Mouse (Mus musculus): ENCODE measurements at regions not wholly inside any gene's neighbourhood (a gene's known extent, or its start where the extent isn't known, plus 50 kb on each side); places are given as distances from the start of the nearest gene placed in this dataset.

GRCm38 (mm10) chr4:8374061-8374460 is 135.2 kb upstream of the Car8 start:
- no peak for ATAC-seq (ENCODE audit: insufficient read depth)
- no peak for TF ChIP-seq CTCF (IDR thresholded peaks at IDR 0.05; ENCODE audit: low read depth)

GRCm38 (mm10) chr4:8372069-8372468 is 133.2 kb upstream of the Car8 start:
- no peak for ATAC-seq (ENCODE audit: insufficient read depth)

More at GRCm38 (mm10) chr4:8374061-8374460, 135.2 kb upstream of the Car8 start:
- Histone ChIP-seq H3K9ac (no peak overlapping the region), H3K4me1 (ENCODE audit: insufficient read depth) (no peaks in the 10 kb centered on the region), H3K27me3 (ENCODE audit: insufficient read depth, low read length) (no peaks in the 10 kb centered on the region), H3K27ac (ENCODE audit: low read depth) (no peak overlapping the region), H3K4me2 (no peak overlapping the region), H3K36me3 (ENCODE audit: insufficient read depth) (no peaks in the 10 kb centered on the region), H3K4me3 (ENCODE audit: low read depth, low read length) (no peak overlapping the region), H3K9me3 (ENCODE audit: low read depth, low read length) (no peaks in the 10 kb centered on the region)
- WGBS: 70% methylated on average over 3 of the region's 3 CpGs
- no peak for DNase-seq

GRCm38 (mm10) chr4:8370786-8371185 is 131.9 kb upstream of the Car8 start:
- Histone ChIP-seq H3K36me3 (ENCODE audit: insufficient read depth) (no peaks in the 10 kb centered on the region), H3K4me3 (ENCODE audit: low read depth, low read length) (no peak overlapping the region), H3K4me1 (ENCODE audit: insufficient read depth) (no peaks in the 10 kb centered on the region), H3K27me3 (ENCODE audit: insufficient read depth, low read length) (no peaks in the 10 kb centered on the region), H3K4me2 (no peak overlapping the region), H3K9me3 (ENCODE audit: low read depth, low read length) (no peaks in the 10 kb centered on the region), H3K27ac (ENCODE audit: low read depth) (no peak overlapping the region), H3K9ac (no peak overlapping the region)
- DNase-seq (no peak), ATAC-seq (ENCODE audit: insufficient read depth) (no peak)
- 56% methylated on average over 9 of the region's 9 CpGs for WGBS
- TF ChIP-seq CTCF (IDR thresholded peaks at IDR 0.05; ENCODE audit: low read depth): no peak

More at GRCm38 (mm10) chr4:8372069-8372468, 133.2 kb upstream of the Car8 start:
- no peaks in the 10 kb centered on the region for H3K27me3 ChIP-seq (ENCODE audit: insufficient read depth, low read length)
- peak; percentile 50 for TF ChIP-seq CTCF (IDR thresholded peaks at IDR 0.05; ENCODE audit: low read depth)
- no peak overlapping the region for H3K27ac ChIP-seq (ENCODE audit: low read depth)
- no peaks in the 10 kb centered on the region for H3K36me3 ChIP-seq (ENCODE audit: insufficient read depth)
- no peak overlapping the region for H3K9ac ChIP-seq
- peak; percentile 18 for DNase-seq
- H3K4me3 ChIP-seq (ENCODE audit: low read depth, low read length): no peak overlapping the region
- no peaks in the 10 kb centered on the region for H3K4me1 ChIP-seq (ENCODE audit: insufficient read depth)
- H3K4me2 ChIP-seq: no peak overlapping the region
- no peaks in the 10 kb centered on the region for H3K9me3 ChIP-seq (ENCODE audit: low read depth, low read length)
- WGBS: 60% methylated on average over 3 of the region's 3 CpGs

GRCm38 (mm10) chr4:8367487-8368276 is 128.8 kb upstream of the Car8 start:
- H3K36me3 ChIP-seq (ENCODE audit: insufficient read depth): no peaks in the 10 kb centered on the region
- H3K9me3 ChIP-seq (ENCODE audit: low read depth, low read length): no peaks in the 10 kb centered on the region
- no peaks in the 10 kb centered on the region for H3K4me1 ChIP-seq (ENCODE audit: insufficient read depth)
- H3K27ac ChIP-seq (ENCODE audit: low read depth): no peak overlapping the region
- ATAC-seq (ENCODE audit: insufficient read depth) (peak; percentile 57), DNase-seq (peak; percentile 91)
- H3K9ac ChIP-seq: no peak overlapping the region
- WGBS: 57% methylated on average over 13 of the region's 13 CpGs
- TF ChIP-seq CTCF (IDR thresholded peaks at IDR 0.05; ENCODE audit: low read depth): peak; percentile 82
- no peak overlapping the region for H3K4me2 ChIP-seq
- H3K4me3 ChIP-seq (ENCODE audit: low read depth, low read length): no peak overlapping the region
- H3K27me3 ChIP-seq (ENCODE audit: insufficient read depth, low read length): no peaks in the 10 kb centered on the region

- no peak for TF ChIP-seq CTCF (IDR thresholded peaks at IDR 0.05; ENCODE audit: low read depth)
- Histone ChIP-seq H3K9me3 (ENCODE audit: low read depth, low read length) (no peaks in the 10 kb centered on the region), H3K4me1 (ENCODE audit: insufficient read depth) (no peaks in the 10 kb centered on the region), H3K27me3 (ENCODE audit: insufficient read depth, low read length) (no peaks in the 10 kb centered on the region), H3K36me3 (ENCODE audit: insufficient read depth) (no peaks in the 10 kb centered on the region), H3K27ac (ENCODE audit: low read depth) (no peak overlapping the region), H3K9ac (no peak overlapping the region), H3K4me3 (ENCODE audit: low read depth, low read length) (no peak overlapping the region), H3K4me2 (no peak overlapping the region)
- DNase-seq: no peak
- no peak for ATAC-seq (ENCODE audit: insufficient read depth)
- WGBS: 67% methylated on average over 4 of the region's 4 CpGs
These were observed 128.1 kb upstream of the Car8 start for GRCm38 (mm10) chr4:8366978-8367377.

- no peaks in the 10 kb centered on the region for H3K9me3 ChIP-seq (ENCODE audit: low read depth, low read length)
- DNase-seq: no peak
- no peak for TF ChIP-seq CTCF (IDR thresholded peaks at IDR 0.05; ENCODE audit: low read depth)
- H3K27me3 ChIP-seq (ENCODE audit: insufficient read depth, low read length): no peaks in the 10 kb centered on the region
- H3K4me1 ChIP-seq (ENCODE audit: insufficient read depth): no peaks in the 10 kb centered on the region
- no peak overlapping the region for H3K4me2 ChIP-seq
- H3K36me3 ChIP-seq (ENCODE audit: insufficient read depth): no peaks in the 10 kb centered on the region
- H3K9ac ChIP-seq: no peak overlapping the region
- WGBS: 74% methylated on average over 4 of the region's 4 CpGs
- no peak overlapping the region for H3K27ac ChIP-seq (ENCODE audit: low read depth)
- ATAC-seq (ENCODE audit: insufficient read depth): no peak
- H3K4me3 ChIP-seq (ENCODE audit: low read depth, low read length): no peak overlapping the region
These were observed 123.6 kb upstream of the Car8 start for GRCm38 (mm10) chr4:8362409-8362808.

GRCm38 (mm10) chr4:8361931-8362330 is 123.1 kb upstream of the Car8 start:
- Histone ChIP-seq H3K4me2 (no peak overlapping the region), H3K27me3 (ENCODE audit: insufficient read depth, low read length) (no peaks in the 10 kb centered on the region), H3K4me1 (ENCODE audit: insufficient read depth) (no peaks in the 10 kb centered on the region), H3K36me3 (ENCODE audit: insufficient read depth) (no peaks in the 10 kb centered on the region), H3K4me3 (ENCODE audit: low read depth, low read length) (no peak overlapping the region), H3K27ac (ENCODE audit: low read depth) (no peak overlapping the region), H3K9me3 (ENCODE audit: low read depth, low read length) (no peaks in the 10 kb centered on the region), H3K9ac (no peak overlapping the region)
- ATAC-seq (ENCODE audit: insufficient read depth) (no peak), DNase-seq (no peak)
- 52% methylated on average over 2 of the region's 2 CpGs for WGBS
- no peak for TF ChIP-seq CTCF (IDR thresholded peaks at IDR 0.05; ENCODE audit: low read depth)

Measured in lung, embryonic 14.5 days (tissue).